Mouse (Mus musculus) bone marrow macrophage, adult 2 months (primary cell): Measurements from ENCODE around the gene E130309D02Rik.

ENCODE experiments used
- CTCF ChIP-seq: IDR thresholded peaks from 2 replicates; pipeline ENCODE4 v1.5.1; 2012; ENCODE audit warnings: low read depth, mild to moderate bottlenecking, low read length, moderate library complexity
- POLR2A ChIP-seq: IDR thresholded peaks from 2 replicates; pipeline ENCODE4 v1.6.1; 2012; ENCODE audit warnings: mild to moderate bottlenecking, low read depth, low read length, borderline replicate concordance

- TF ChIP-seq CTCF (peak; percentile 47; the same call in 1 of the 2 replicates), POLR2A (no peak)
These were observed 16.8 kb downstream of the E130309D02Rik start for GRCm38 (mm10) chr5:143298391-143298790.
